Mouse (Mus musculus): ENCODE data around the gene Mical2.

DNA sequence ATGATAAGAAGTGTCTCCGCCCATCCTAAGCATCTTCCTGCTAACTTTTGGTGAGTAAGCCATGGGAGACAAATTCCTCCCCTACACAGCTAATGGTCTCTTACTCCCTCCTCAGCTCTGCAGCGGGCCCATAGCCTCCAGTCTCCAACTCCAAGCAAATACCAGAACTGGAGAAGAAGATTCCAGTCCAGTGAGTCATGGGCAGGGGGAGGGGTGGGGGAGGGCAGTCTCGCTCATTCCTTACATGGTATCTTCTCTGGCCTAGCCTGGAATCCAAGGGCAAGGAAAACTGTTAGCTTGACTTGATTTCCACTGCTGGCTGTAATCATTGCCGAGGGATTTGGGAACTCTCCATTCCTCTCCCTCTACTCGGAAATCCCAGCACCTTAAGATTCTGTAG lies 150.2 kb downstream of the Mical2 start:
- TF ChIP-seq CTCF (IDR thresholded peaks at IDR 0.05; ENCODE audit: extremely low read depth, insufficient read length, insufficient replicate concordance, low read depth, low read length) = no peak
- no peak for TF ChIP-seq POLR2A (IDR thresholded peaks at IDR 0.05; ENCODE audit: low read depth, low read length)
